Mouse (Mus musculus) limb, embryonic 14.5 days (tissue): ENCODE data around the gene Arhgap6. TPM values are rescaled to one million over a fixed set of nuclear protein-coding genes. Genes with fewer than 3 reads are reported as not detected.

Source experiments
- ATAC-seq: fragments of 200-750 bp; cut with Nextera tagmentation; 2 replicates; pipeline ENCODE4 v1.8.0; 2017; ENCODE audit warnings: low read depth, moderate number of reproducible peaks, moderate TSS enrichment; ENCODE audit not compliant: low FRiP score
- DNase-seq: peaks from one replicate; pipeline ENCODE4 v3.0.0-alpha.2; 2015; ENCODE audit warnings: low spot score
- H3K27ac ChIP-seq: fragments of 300-500 bp; sonication (generic); replicated peaks from 2 replicates; pipeline ENCODE4 v1.5.1; 2014; ENCODE audit warnings: low read depth, mild to moderate bottlenecking, low read length, moderate library complexity, mixed read lengths
- H3K27me3 ChIP-seq: fragments of 300-500 bp; sonication (generic); 2 replicates; pipeline ENCODE4 v1.6.1; 2014; ENCODE audit warnings: low read length, mixed read lengths; ENCODE audit not compliant: control insufficient read depth, insufficient read depth
- H3K36me3 ChIP-seq: fragments of 300-500 bp; sonication (generic); 2 replicates; pipeline ENCODE4 v1.6.1; 2014; ENCODE audit warnings: mild to moderate bottlenecking, low read length, moderate library complexity, mixed read lengths; ENCODE audit not compliant: control insufficient read depth, insufficient read depth
- H3K4me1 ChIP-seq: fragments of 300-500 bp; sonication (generic); 2 replicates; pipeline ENCODE4 v1.6.1; 2014; ENCODE audit warnings: antibody characterized with exemption, low read length, mixed read lengths; ENCODE audit not compliant: control insufficient read depth, insufficient read depth
- H3K4me2 ChIP-seq: fragments of 300-500 bp; sonication (generic); replicated peaks from 2 replicates; pipeline ENCODE4 v1.6.1; 2014; ENCODE audit warnings: low read depth, mild to moderate bottlenecking, low read length, moderate library complexity; ENCODE audit not compliant: severe bottlenecking
- H3K4me3 ChIP-seq: fragments of 300-500 bp; sonication (generic); replicated peaks from 2 replicates; pipeline ENCODE4 v1.5.1; 2014; ENCODE audit warnings: low read length
- H3K9ac ChIP-seq: fragments of 300-500 bp; sonication (generic); 2 replicates; pipeline ENCODE4 v1.6.1; 2014; ENCODE audit warnings: mild to moderate bottlenecking, low read depth, low read length, moderate library complexity; ENCODE audit not compliant: severe bottlenecking
- H3K9me3 ChIP-seq: fragments of 300-500 bp; sonication (generic); 2 replicates; pipeline ENCODE4 v1.6.1; 2016; ENCODE audit warnings: low read length; ENCODE audit not compliant: control insufficient read depth
- POLR2A ChIP-seq: fragments of 200-500 bp; IDR thresholded peaks from 2 replicates; pipeline ENCODE4 v1.8.0; 2012; ENCODE audit warnings: inconsistent platforms, mild to moderate bottlenecking, moderate library complexity, borderline replicate concordance; ENCODE audit not compliant: insufficient read depth, insufficient read length; ENCODE audit errors: extremely low read depth
- WGBS: fragments of 180-500 bp; shearing (Covaris S2); extraction: QIAGEN DNeasy Blood & Tissue Kit; methylation state at CpG from one replicate; pipeline ENCODE4 v1.1.7; 2014; 5-methylcytosine and 5-hydroxymethylcytosine counted together
- polyA plus RNA-seq, 2 experiments: library from polyadenylated mRNA; depleted of rRNA in 1 of 2; stranded (reverse) in 1 of 2; unstranded in 1 of 2; fragments of >200 nt; fragmentation: Nextera tagmentation in 1 of 2; extraction: Ambion mirVana in 1 of 2; gene quantifications; 2 replicates each; pipeline versions ENCODE4 v1.2.1 to v1.2.3; 2012 to 2014

Gene Arhgap6
- polyA plus RNA-seq, 2 experiments = 2.7 to 4.1 TPM

DNA sequence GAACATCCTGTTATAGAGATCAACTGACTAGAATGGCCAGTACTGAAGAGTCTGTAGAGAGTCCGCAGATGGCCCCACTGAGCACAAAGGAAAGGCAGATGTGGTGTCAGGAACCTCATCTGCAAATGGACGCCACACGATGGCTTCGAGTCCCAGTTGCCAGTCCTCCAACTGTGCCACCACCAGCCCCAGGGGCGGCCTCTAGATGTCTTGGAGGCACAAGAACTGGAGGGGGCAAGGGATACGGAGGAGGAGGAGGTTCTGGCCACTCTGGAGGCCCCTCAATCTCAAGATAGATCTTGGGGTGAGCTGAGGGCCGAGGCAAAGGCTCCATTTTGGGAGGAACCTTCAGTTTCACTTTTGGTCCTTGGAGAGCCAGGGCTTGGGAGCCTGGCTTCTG, 344.9 kb downstream of the Arhgap6 start:
- H3K9me3 ChIP-seq = no peaks in the 10 kb centered on the region
- ATAC-seq (no peak), DNase-seq (no peak)
- no peak for TF ChIP-seq POLR2A
- no peaks in the 10 kb centered on the region for H3K36me3 ChIP-seq
- H3K27ac ChIP-seq = no peak overlapping the region
- no peak overlapping the region for H3K4me3 ChIP-seq
- 86% methylated on average over 7 of the region's 7 CpGs for WGBS
- no peaks in the 10 kb centered on the region for H3K4me1 ChIP-seq
- H3K4me2 ChIP-seq = no peak overlapping the region
- H3K27me3 ChIP-seq = no peaks in the 10 kb centered on the region
- no peak overlapping the region for H3K9ac ChIP-seq

DNA sequence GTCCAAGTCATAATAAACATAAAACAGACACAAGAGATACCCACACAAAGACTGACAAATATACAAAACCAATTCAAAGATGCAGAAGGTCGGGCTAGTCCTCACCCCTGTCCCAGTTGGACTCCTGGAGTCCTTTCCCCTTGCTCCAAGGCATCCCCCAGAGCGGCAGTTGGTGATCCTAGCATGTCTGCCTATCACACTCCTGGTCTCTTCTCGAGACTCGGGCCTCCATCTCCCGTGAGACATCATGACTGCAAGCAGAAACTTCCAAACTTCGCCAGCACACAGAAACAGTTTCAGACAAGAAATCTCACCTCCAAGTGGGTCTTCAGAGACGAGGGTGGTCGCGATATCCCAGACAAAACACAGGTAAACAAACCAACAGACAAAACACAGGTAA, 345.6 kb downstream of the Arhgap6 start:
- no peaks in the 10 kb centered on the region for H3K9me3 ChIP-seq
- no peak for TF ChIP-seq POLR2A
- H3K4me1 ChIP-seq = no peaks in the 10 kb centered on the region
- H3K27me3 ChIP-seq = no peaks in the 10 kb centered on the region
- ATAC-seq (no peak), DNase-seq (no peak)
- no peak overlapping the region for H3K4me3 ChIP-seq
- no peak overlapping the region for H3K4me2 ChIP-seq
- WGBS = 90% methylated on average over 9 of the region's 9 CpGs
- no peak overlapping the region for H3K9ac ChIP-seq
- H3K36me3 ChIP-seq = no peaks in the 10 kb centered on the region
- no peak overlapping the region for H3K27ac ChIP-seq

DNA sequence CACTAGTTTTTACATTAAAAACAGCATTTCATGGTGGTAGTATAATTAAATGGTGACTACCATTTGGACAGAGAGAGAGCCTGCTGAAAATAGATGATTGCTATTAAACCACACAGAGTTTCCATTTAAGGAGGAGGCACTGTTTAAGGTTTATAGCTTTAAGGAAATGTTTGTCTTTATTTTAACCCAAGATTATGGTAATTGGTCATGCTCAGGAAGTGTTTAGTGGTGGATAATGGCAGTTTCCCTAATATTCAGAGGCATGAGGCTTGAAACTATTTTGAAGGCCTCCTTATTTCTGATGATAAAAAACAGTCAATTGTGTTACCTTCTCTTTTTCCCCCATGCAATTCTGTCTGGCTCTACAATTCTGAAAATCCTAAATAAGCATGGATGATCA, 358.9 kb downstream of the Arhgap6 start:
- no peak overlapping the region for H3K27ac ChIP-seq
- no peak overlapping the region for H3K4me2 ChIP-seq
- no peak overlapping the region for H3K4me3 ChIP-seq
- ATAC-seq (no peak), DNase-seq (no peak)
- no peaks in the 10 kb centered on the region for H3K36me3 ChIP-seq
- H3K27me3 ChIP-seq = no peaks in the 10 kb centered on the region
- TF ChIP-seq POLR2A = no peak
- H3K9ac ChIP-seq = no peak overlapping the region
- no peaks in the 10 kb centered on the region for H3K9me3 ChIP-seq
- no peaks in the 10 kb centered on the region for H3K4me1 ChIP-seq

DNA sequence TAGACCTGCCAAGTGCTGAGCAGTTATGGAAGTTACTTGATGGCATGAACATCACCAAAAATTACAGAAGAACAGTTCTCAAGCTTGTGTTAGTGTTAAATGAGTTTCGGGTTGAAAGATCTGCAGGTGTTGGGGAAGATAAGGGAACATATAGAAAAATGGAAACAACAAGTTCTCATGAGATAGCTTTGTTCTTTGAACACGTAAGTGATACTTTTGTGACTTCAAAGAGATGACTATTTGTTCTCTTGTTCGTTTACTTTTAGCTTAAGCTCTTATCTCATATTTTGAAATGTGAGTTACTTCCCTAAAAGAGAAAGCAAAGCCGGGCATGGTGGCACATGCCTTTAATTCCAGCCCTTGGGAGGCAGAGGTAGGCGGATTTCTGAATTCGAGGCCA, 363.5 kb downstream of the Arhgap6 start:
- TF ChIP-seq POLR2A = no peak
- DNase-seq (no peak), ATAC-seq (no peak)
- Histone ChIP-seq H3K9ac (no peak overlapping the region), H3K4me3 (no peak overlapping the region), H3K27me3 (no peaks in the 10 kb centered on the region), H3K27ac (no peak overlapping the region), H3K9me3 (no peaks in the 10 kb centered on the region), H3K4me1 (no peaks in the 10 kb centered on the region), H3K36me3 (no peaks in the 10 kb centered on the region), H3K4me2 (no peak overlapping the region)
- WGBS = 84% methylated on average over 6 of the region's 6 CpGs

DNA sequence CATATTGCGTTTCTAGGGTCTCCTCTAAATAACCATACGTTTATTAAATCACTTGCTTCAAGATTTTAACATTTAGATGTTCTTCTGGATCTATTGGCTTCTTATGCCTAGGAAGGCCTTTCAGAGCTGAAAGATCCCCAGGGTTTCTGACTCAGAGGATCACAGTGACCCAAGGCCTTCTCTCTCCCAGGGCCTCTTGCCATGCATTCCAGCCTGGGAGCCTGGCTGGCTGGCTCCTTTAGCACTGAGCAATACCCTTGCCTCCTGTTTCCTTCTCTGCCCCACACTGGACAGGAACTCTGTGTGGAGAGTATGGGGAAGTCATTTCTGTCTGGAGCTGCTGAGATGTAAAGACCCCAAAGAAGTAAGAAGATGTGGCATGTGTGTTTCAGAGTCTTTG, 376.1 kb downstream of the Arhgap6 start:
- Histone ChIP-seq H3K9ac (no peak overlapping the region), H3K27ac (no peak overlapping the region), H3K27me3 (no peaks in the 10 kb centered on the region), H3K36me3 (no peaks in the 10 kb centered on the region), H3K4me2 (no peak overlapping the region), H3K9me3 (no peaks in the 10 kb centered on the region), H3K4me3 (no peak overlapping the region), H3K4me1 (no peaks in the 10 kb centered on the region)
- ATAC-seq (no peak), DNase-seq (no peak)
- TF ChIP-seq POLR2A = no peak
- 82% methylated on average over 2 of the region's 2 CpGs for WGBS

DNA sequence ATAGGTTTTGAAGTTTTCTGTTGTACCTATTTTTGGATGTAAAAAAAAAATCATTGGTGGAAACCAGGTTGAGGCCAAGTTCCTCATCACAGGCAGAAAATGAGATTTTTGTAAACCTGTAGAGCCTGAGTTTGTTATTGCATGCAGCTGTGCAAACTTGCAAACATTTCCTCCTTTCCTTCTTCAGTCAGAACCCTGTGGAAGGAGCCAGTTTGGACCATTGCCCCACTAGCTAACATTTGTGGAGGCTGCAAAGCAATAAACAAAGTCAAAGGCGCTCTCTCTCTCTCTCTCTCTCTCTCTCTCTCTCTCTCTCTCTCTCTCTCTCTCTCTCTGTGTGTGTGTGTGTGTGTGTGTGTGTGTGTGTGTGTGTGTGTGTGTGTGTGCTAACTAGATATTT, 378.9 kb downstream of the Arhgap6 start:
- no peak for TF ChIP-seq POLR2A
- H3K36me3 ChIP-seq = no peaks in the 10 kb centered on the region
- H3K4me3 ChIP-seq = no peak overlapping the region
- H3K27ac ChIP-seq = no peak overlapping the region
- no peaks in the 10 kb centered on the region for H3K9me3 ChIP-seq
- no peaks in the 10 kb centered on the region for H3K4me1 ChIP-seq
- no peak overlapping the region for H3K4me2 ChIP-seq
- WGBS = 36% methylated on average over 1 of the region's 1 CpGs
- no peak overlapping the region for H3K9ac ChIP-seq
- ATAC-seq (no peak), DNase-seq (peak; percentile 40)
- no peaks in the 10 kb centered on the region for H3K27me3 ChIP-seq
